Mouse (Mus musculus) midbrain, embryonic 15.5 days (tissue): ENCODE data around the gene AL607142.1. TPM values are rescaled to one million over a fixed set of nuclear protein-coding genes. Genes with fewer than 3 reads are reported as not detected.

Experiments used
- ATAC-seq: fragments of 200-750 bp; cut with Nextera tagmentation; replicated peaks from 2 replicates; pipeline ENCODE4 v1.8.0; 2017; ENCODE audit warnings: moderate TSS enrichment
- H3K27ac ChIP-seq: fragments of 300-500 bp; sonication (generic); 2 replicates; pipeline ENCODE4 v1.5.1; 2015; ENCODE audit warnings: mild to moderate bottlenecking, inconsistent platforms
- H3K27me3 ChIP-seq: fragments of 300-500 bp; sonication (generic); replicated peaks from 2 replicates; pipeline ENCODE4 v1.6.1; 2015; ENCODE audit warnings: inconsistent platforms
- H3K36me3 ChIP-seq: fragments of 300-500 bp; sonication (generic); replicated peaks from 2 replicates; pipeline ENCODE4 v1.6.1; 2015; ENCODE audit warnings: inconsistent platforms
- H3K4me1 ChIP-seq: fragments of 300-500 bp; sonication (generic); 2 replicates; pipeline ENCODE4 v1.6.1; 2015; ENCODE audit warnings: inconsistent platforms
- H3K4me2 ChIP-seq: fragments of 300-500 bp; sonication (generic); 2 replicates; pipeline ENCODE4 v1.6.1; 2015; ENCODE audit warnings: inconsistent platforms, mild to moderate bottlenecking, moderate library complexity
- H3K4me3 ChIP-seq: fragments of 300-500 bp; sonication (generic); 2 replicates; pipeline ENCODE4 v1.5.1; 2015; ENCODE audit warnings: mild to moderate bottlenecking, inconsistent platforms
- H3K9ac ChIP-seq: fragments of 300-500 bp; sonication (generic); 2 replicates; pipeline ENCODE4 v1.6.1; 2015; ENCODE audit warnings: mild to moderate bottlenecking, inconsistent platforms
- H3K9me3 ChIP-seq: fragments of 300-500 bp; sonication (generic); 2 replicates; pipeline ENCODE4 v1.6.1; 2016; ENCODE audit warnings: inconsistent platforms
- WGBS: fragments of 180-500 bp; shearing (Covaris S2); methylation state at CpG from one replicate; pipeline ENCODE4 v1.1.7; 2015; ENCODE audit warnings: mixed read lengths; 5-methylcytosine and 5-hydroxymethylcytosine counted together
- polyA plus RNA-seq: library from polyadenylated mRNA; unstranded; fragments of >200 nt; fragmentation: Nextera tagmentation; extraction: Ambion mirVana; gene quantifications from 2 replicates; pipeline ENCODE4 v1.2.1, GENCODE M21; 2015

Gene AL607142.1
- polyA plus RNA-seq, 1 experiment from 2014 or later = not detected

DNA sequence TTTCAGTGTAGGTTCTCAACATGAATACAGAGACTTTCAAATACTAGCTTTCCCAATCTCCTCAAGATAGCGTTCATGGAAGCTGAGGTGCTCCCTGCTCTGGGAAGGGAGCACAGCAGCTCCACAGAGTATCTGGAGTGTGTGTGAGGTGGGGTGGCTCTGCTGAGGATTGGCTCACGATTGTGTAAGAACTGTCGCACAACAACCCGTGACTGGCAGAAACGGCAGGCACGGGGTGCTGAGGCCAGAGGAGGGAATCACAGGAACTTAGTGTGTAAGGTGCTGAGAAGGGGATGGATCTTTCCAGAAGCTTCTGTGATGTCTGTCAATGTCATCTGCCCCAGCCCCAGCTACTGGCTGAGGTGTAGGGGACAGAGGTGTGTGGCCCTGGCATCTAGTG lies 3.1 kb upstream of the AL607142.1 start:
- Histone ChIP-seq H3K36me3 (no peaks in the 10 kb centered on the region), H3K27ac (no peak overlapping the region), H3K4me2 (no peak overlapping the region), H3K4me3 (no peak overlapping the region), H3K9ac (no peak overlapping the region), H3K4me1 (no peaks in the 10 kb centered on the region), H3K9me3 (no peaks in the 10 kb centered on the region), H3K27me3 (no peaks in the 10 kb centered on the region)
- WGBS = 94% methylated on average over 6 of the region's 6 CpGs
- ATAC-seq = no peak

DNA sequence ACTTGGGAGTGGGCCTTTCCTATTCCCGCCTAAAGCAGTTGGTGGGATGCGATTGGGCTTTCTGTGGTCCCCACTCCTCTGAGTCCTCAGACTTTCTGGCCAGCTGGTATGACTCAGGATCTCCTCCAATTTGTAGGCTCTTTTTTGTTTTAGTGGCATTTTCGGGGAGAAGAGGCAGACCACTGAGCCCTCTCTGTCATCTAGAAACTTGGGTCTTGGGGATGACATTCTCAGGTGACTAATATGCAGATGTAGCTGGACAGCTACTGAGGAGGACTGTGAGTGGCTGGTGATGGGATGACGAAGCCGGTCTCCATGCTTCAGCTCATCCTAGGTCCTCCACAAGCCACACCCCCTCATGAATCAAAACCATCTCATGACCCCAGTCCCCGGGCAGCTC lies 2.6 kb upstream of the AL607142.1 start:
- no peaks in the 10 kb centered on the region for H3K27me3 ChIP-seq
- H3K4me2 ChIP-seq = no peak overlapping the region
- no peaks in the 10 kb centered on the region for H3K4me1 ChIP-seq
- no peak overlapping the region for H3K9ac ChIP-seq
- 82% methylated on average over 6 of the region's 6 CpGs for WGBS
- no peak overlapping the region for H3K27ac ChIP-seq
- H3K36me3 ChIP-seq = no peaks in the 10 kb centered on the region
- ATAC-seq = no peak
- no peak overlapping the region for H3K4me3 ChIP-seq
- no peaks in the 10 kb centered on the region for H3K9me3 ChIP-seq

DNA sequence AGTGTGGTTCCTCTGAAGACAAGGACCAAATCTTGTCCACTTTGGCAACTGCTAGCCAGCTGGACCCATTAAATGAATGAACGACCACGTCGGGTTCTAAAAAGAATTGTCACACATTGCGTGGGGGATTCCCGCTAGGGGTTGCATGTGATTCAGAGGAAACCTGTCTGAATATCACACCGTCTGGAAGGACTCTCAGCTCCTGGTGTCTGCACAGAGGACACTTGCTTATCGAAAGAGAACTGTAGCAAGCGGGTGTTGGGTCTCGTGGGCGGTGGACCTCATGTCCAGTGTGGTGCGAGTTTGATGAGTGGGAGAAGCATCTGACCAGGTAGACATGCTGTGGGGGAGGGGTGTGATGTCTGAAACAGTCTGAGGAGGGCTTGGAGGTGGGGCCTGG lies 2.0 kb upstream of the AL607142.1 start:
- Histone ChIP-seq H3K27ac (no peak overlapping the region), H3K9ac (no peak overlapping the region), H3K4me1 (no peaks in the 10 kb centered on the region), H3K9me3 (no peaks in the 10 kb centered on the region), H3K4me3 (no peak overlapping the region), H3K36me3 (no peaks in the 10 kb centered on the region), H3K4me2 (no peak overlapping the region), H3K27me3 (no peaks in the 10 kb centered on the region)
- no peak for ATAC-seq
- WGBS = 92% methylated on average over 11 of the region's 11 CpGs

DNA sequence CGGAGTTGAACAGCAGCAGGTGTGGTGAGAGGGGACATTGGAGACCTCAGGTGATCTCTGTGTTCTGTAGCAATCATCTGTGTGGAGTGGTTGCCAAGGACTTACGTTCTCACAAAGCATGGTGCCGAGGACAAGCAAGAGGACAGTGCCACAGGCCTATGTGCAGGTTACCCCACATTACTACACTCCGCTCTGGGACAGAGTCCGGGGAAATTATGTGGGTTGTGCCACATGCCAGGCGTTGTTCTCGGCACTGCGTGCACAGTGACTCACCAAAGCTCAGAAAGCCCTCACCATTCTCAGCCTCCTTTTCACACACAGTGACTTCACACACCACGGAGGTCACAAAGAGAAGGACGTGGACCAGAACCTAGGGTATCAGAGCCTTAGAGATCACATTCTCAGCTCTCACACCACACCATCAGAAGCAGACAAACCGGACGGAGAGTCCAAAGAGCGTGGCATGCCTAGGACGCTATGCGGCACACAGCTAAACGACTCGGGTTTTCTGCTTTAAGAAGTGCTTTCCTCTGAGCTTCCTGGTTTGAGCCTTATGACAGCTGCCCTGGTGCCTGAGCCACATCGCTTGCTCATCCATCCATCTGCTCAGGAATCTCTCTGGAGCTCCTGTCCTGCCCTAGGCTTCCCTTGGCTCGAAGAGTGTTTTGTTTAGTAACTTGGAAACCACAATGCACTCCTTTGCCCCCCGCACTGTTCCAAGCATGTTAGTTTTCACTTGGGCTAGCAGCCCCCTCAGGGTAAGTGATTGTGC lies 1.3 kb upstream of the AL607142.1 start:
- 92% methylated on average over 20 of the region's 20 CpGs for WGBS

DNA sequence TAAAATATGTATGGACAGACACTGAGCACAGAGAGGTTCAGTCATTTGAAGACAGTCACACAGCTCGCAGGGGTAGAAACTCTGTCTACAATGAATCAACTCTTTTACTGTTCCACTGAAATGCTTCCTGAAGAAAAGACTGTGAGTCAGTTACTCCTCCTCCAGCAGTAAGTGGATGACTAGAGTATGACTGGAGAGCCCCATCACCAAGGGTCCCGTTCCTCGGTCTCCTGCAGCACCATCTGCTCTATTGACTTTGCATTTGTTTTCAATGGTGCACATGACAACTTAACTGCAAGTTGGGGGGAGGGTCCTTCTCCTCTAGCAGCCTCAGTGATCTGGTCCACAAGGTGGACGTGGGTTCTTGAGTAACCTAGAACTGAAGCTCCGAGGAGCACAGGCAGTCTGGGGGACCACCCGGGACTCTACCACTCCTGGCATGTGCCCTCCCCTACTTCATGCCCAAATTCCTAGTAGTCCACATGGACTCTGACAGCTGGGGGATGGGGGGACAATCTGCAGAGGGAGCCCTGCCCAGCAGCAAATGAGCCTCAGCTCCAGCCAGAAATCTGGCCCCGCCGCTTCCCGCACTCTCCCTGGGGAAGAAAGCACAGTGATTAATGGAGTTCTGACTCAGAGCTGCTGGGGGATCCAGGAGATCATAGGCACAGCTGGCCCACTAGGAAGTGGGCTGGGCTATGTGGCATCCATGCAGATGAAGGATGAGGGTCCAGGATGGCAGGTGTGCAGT lies 2.2 kb downstream of the AL607142.1 start:
- no peak for ATAC-seq

More for the DNA sequence above, 1.3 kb upstream of the AL607142.1 start:
- H3K36me3 ChIP-seq = no peaks in the 10 kb centered on the region
- no peaks in the 10 kb centered on the region for H3K9me3 ChIP-seq
- no peak overlapping the region for H3K4me2 ChIP-seq
- H3K9ac ChIP-seq = no peak overlapping the region
- H3K4me3 ChIP-seq = no peak overlapping the region
- ATAC-seq = no peak
- no peaks in the 10 kb centered on the region for H3K4me1 ChIP-seq
- H3K27ac ChIP-seq = no peak overlapping the region
- H3K27me3 ChIP-seq = no peaks in the 10 kb centered on the region

DNA sequence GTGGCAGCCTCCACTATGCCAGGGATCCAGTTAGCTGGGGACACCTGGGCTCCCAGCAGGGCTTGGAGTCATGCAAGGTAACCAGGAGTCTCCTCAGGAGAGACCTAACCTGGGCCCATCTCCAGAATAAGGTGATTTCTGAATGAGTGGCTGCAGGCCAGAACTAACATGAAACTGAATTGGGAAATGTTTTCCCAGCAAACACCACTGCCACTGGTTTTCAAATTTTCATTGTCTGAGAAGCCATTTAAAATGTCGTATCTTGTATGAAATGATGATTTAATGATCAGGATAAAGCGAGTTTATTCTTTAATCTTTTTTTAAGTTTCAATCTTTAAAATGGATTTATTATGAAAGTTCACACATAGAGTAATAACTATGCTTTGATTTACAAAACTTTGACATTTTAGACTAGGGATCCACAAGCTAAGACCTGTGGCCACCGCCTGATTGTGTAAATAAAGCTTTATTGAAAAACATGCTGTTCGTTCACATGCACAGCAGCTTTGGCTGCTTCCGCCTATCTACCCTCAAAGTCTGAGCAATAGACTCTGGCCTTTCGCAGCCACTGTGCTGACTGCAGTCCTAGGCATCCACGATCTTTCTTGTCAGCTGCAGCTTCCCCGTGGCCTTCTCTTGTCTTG lies 2.9 kb downstream of the AL607142.1 start:
- no peaks in the 10 kb centered on the region for H3K4me1 ChIP-seq
- no peaks in the 10 kb centered on the region for H3K9me3 ChIP-seq
- no peaks in the 10 kb centered on the region for H3K27me3 ChIP-seq
- no peak for ATAC-seq
- no peak overlapping the region for H3K27ac ChIP-seq
- WGBS = 85% methylated on average over 8 of the region's 8 CpGs
- no peaks in the 10 kb centered on the region for H3K36me3 ChIP-seq
- H3K9ac ChIP-seq = no peak overlapping the region
- no peak overlapping the region for H3K4me2 ChIP-seq
- no peak overlapping the region for H3K4me3 ChIP-seq

More for the DNA sequence above, 2.2 kb downstream of the AL607142.1 start:
- Histone ChIP-seq H3K36me3 (no peaks in the 10 kb centered on the region), H3K27ac (no peak overlapping the region), H3K9me3 (no peaks in the 10 kb centered on the region), H3K4me2 (no peak overlapping the region), H3K27me3 (no peaks in the 10 kb centered on the region), H3K4me1 (no peaks in the 10 kb centered on the region), H3K4me3 (no peak overlapping the region), H3K9ac (no peak overlapping the region)
- 86% methylated on average over 9 of the region's 9 CpGs for WGBS

DNA sequence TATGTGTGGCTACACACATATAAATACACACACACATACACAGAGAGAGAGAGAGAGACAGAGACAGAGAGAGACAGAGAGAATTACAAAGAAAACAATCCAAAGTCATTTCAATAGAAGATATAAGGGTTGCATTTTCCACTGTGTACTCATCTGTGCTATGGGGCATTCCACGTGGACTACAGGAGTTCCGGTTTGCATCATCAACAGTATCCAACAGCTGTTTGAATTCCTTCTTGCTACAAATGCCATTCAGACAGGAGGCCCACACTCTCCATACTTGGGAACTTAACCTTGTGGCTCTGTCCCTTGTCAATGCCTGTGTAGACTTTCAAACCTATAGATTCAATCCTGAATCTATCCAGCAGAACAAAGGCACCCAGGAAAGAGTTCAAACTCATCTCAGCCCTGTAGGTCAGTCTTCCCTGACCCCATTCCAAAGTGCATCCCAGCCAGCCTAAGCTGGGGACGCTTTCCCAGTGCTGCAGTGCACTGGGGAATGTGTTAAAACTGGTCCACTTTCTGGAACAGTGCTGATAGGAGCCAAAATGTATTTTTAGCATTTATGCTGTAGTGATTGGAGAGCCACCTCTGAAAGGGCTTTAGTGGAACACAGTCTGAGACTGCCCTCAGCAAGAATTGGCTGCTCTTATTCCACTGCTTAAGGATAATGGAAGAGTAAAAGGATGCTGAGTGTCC lies 4.2 kb downstream of the AL607142.1 start:
- H3K9me3 ChIP-seq = no peaks in the 10 kb centered on the region
- no peak overlapping the region for H3K4me2 ChIP-seq
- 86% methylated on average over 3 of the region's 3 CpGs for WGBS
- ATAC-seq = no peak
- 0 out of 2 replicates have a peak, but pooled peaks cover 2% of the 10 kb centered on the region for H3K4me1 ChIP-seq
- H3K27me3 ChIP-seq = no peaks in the 10 kb centered on the region
- H3K4me3 ChIP-seq = no peak overlapping the region
- no peak overlapping the region for H3K9ac ChIP-seq
- no peak overlapping the region for H3K27ac ChIP-seq
- H3K36me3 ChIP-seq = no peaks in the 10 kb centered on the region

DNA sequence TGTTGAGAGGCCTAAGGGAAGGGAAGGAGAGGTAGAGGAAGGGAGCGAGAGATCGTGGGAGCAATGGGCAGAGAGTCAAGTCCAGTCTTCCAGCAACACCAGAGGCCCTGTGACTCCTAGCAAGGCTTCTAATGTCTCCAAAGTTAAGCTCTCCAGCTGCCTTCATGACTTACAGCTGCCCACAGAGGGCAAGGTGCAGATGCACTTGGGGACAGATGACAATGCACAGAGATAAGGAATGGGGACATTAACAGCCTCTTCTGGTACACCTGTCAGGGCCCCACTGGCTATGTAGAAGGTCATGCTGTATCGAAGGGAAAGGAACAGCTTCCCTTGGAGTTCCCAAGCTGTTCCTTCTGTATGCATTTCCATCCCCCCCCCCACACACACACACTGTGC lies 4.8 kb downstream of the AL607142.1 start:
- Histone ChIP-seq H3K9me3 (no peaks in the 10 kb centered on the region), H3K4me1 (0 out of 2 replicates have a peak, but pooled peaks cover 6% of the 10 kb centered on the region), H3K36me3 (no peaks in the 10 kb centered on the region), H3K27ac (no peak overlapping the region), H3K9ac (no peak overlapping the region), H3K4me3 (no peak overlapping the region), H3K4me2 (no peak overlapping the region), H3K27me3 (no peaks in the 10 kb centered on the region)
- ATAC-seq = no peak
- 91% methylated on average over 3 of the region's 3 CpGs for WGBS

DNA sequence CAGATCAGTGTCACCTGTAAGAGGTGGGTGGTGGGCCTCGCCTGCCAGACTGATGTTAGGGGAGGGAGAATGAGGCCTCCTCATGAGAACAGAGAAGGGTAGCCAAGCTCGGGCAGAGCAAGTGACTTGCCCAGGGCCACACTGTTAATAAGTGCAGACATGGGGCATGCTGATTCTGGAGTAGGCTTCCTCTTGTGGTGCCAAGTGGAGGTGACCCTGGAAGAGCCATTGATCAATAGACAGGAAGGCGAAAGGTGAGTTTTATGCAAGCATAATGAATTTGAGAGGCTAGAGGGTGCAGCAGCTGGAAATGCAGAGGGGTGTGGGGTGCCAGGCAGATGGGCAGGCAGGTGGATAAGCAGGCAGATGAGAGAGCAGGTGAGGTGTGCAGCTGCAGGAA lies 6.6 kb downstream of the AL607142.1 start:
- H3K4me2 ChIP-seq = no peak overlapping the region
- no peak overlapping the region for H3K4me3 ChIP-seq
- no peaks in the 10 kb centered on the region for H3K9me3 ChIP-seq
- WGBS = 77% methylated on average over 3 of the region's 3 CpGs
- 0 out of 2 replicates have a peak, but pooled peaks cover 6% of the 10 kb centered on the region for H3K4me1 ChIP-seq
- H3K27me3 ChIP-seq = no peaks in the 10 kb centered on the region
- no peak overlapping the region for H3K27ac ChIP-seq
- no peaks in the 10 kb centered on the region for H3K36me3 ChIP-seq
- ATAC-seq = no peak
- no peak overlapping the region; the same call in 1 of the 2 replicates for H3K9ac ChIP-seq

DNA sequence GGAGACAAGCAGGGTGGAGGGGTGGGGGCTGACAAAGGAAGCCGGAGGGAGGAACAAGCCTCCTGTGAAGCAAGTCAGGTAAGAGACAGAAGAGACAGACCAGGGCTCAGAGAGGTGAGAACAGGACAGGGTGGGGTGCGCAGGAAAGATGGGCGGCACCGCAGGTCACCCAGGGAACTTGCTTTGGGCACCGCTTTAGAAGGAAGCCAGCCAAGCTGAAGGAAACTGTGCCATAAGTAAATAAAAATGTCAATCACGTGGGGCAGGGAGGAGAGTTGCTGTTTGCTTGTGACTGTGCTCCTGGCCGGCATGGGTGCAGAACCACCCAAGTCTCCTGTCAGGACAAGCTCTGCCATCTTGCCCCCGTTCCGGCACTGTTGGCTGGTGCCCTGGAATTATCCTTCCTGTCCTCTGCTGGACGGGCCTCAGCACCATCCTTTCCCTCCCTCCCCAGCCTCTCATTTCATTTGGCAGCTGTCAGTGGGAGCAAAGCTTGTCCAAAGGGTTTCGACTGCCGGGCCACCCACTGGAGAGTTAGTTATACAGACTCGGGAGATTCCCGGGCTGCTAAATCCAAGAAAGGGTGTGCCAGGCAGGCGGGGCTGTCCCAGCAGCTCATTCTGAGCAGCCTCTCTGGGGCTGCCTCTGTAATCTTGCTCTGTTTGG lies 7.2 kb downstream of the AL607142.1 start:
- no peaks in the 10 kb centered on the region for H3K27me3 ChIP-seq
- 0 out of 2 replicates have a peak, but pooled peaks cover 6% of the 10 kb centered on the region for H3K4me1 ChIP-seq
- H3K9ac ChIP-seq = no peak overlapping the region; the same call in 1 of the 2 replicates
- H3K27ac ChIP-seq = no peak overlapping the region
- no peak for ATAC-seq
- no peaks in the 10 kb centered on the region for H3K9me3 ChIP-seq
- no peak overlapping the region for H3K4me3 ChIP-seq
- H3K36me3 ChIP-seq = no peaks in the 10 kb centered on the region
- WGBS = 57% methylated on average over 15 of the region's 15 CpGs
- H3K4me2 ChIP-seq = no peak overlapping the region

DNA sequence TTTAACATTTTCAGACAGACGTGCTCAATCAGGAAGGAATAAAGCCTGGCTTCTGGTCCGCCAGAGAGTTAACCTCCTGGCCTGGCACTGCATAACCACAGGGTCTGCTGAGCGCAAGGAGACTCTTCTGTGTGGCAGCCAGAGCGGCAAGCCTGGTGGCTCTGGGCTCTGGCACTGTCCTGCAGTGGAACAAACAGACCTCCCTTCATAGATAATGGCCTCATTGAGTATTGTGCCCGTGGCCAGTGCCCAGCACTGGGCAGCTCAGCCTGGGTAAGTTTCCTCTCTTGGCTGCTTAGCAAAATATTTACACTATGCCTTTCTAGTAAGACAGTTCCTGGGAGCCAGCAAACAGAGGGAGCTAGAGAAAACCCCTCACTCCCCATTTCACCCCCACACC lies 9.3 kb downstream of the AL607142.1 start:
- Histone ChIP-seq H3K4me3 (no peak overlapping the region), H3K4me2 (no peak overlapping the region), H3K9me3 (no peaks in the 10 kb centered on the region), H3K36me3 (no peaks in the 10 kb centered on the region), H3K27me3 (no peaks in the 10 kb centered on the region), H3K4me1 (0 out of 2 replicates have a peak, but pooled peaks cover 6% of the 10 kb centered on the region), H3K9ac (no peak overlapping the region), H3K27ac (peak overlapping the region; percentile 66)
- 53% methylated on average over 5 of the region's 5 CpGs for WGBS
- ATAC-seq = peak; percentile 70; the same call in 1 of the 2 replicates
